Mouse (Mus musculus) megakaryocyte-erythroid progenitor cell, adult 5-6 weeks (primary cell): ENCODE measurements around the gene Mid1. TPM values are rescaled to one million over a fixed set of nuclear protein-coding genes. Genes with fewer than 3 reads are reported as not detected.
A peak's percentile ranks its signal among the peaks of the same experiment; 100 is the strongest.
"Not testable (repeated sequence)": the region's sequence is repeated elsewhere in the genome, so short reads cannot be mapped to it uniquely, and the experiment has no call there.

Experiments
- ATAC-seq: replicated peaks from 2 replicates; pipeline ENCODE4 v1.8.0; 2016; ENCODE audit warnings: mild to moderate bottlenecking, inconsistent platforms; ENCODE audit not compliant: severe bottlenecking, poor library complexity, low FRiP score, low TSS enrichment
- total RNA-seq, 2 experiments: library from RNA; stranded (forward) in 1 of 2; stranded (reverse) in 1 of 2; fragments of 200-1000, 215-1000 nt in 1 of 2; fragments of >200 nt in 1 of 2; fragmentation: Nextera tagmentation in 1 of 2; gene quantifications; 2 replicates each; pipeline ENCODE4 v1.2.3; 2014 to 2017

Mid1 gene
- total RNA-seq, 2 experiments from 2014 or later: 29.5 to 112 TPM

- ATAC-seq: not testable (repeated sequence)
These were observed 310.1 kb downstream of the Mid1 start for GRCm38 (mm10) chrX:169994866-169995711.

GRCm38 (mm10) chrX:169995909-169996521 lies 311.0 kb downstream of the Mid1 start:
- ATAC-seq: not testable (repeated sequence)

- ATAC-seq: peak; percentile 39
These were observed 311.9 kb downstream of the Mid1 start for GRCm38 (mm10) chrX:169996926-169997325.

GRCm38 (mm10) chrX:169997456-169997853 lies 312.5 kb downstream of the Mid1 start:
- ATAC-seq: not testable (repeated sequence)

GRCm38 (mm10) chrX:169997854-169998456 lies 313.0 kb downstream of the Mid1 start:
- ATAC-seq: peak; percentile 59

- ATAC-seq: not testable (repeated sequence)
These were observed 313.7 kb downstream of the Mid1 start for GRCm38 (mm10) chrX:169998559-169999219.

GRCm38 (mm10) chrX:169999226-169999883 lies 314.4 kb downstream of the Mid1 start:
- 0 out of 2 replicates have a peak, but pooled peaks have one; percentile 9 for ATAC-seq

- not testable (repeated sequence) for ATAC-seq
These were observed 315.1 kb downstream of the Mid1 start for GRCm38 (mm10) chrX:169999912-170000641.

- not testable (repeated sequence) for ATAC-seq
These were observed 315.8 kb downstream of the Mid1 start for GRCm38 (mm10) chrX:170000642-170001387.

GRCm38 (mm10) chrX:170001388-170001695 lies 316.3 kb downstream of the Mid1 start:
- ATAC-seq: not testable (repeated sequence)

GRCm38 (mm10) chrX:170002510-170003197 lies 317.7 kb downstream of the Mid1 start:
- 0 out of 2 replicates have a peak, but pooled peaks have one; percentile 28 for ATAC-seq

- not testable (repeated sequence) for ATAC-seq
These were observed 318.5 kb downstream of the Mid1 start for GRCm38 (mm10) chrX:170003536-170003935.

GRCm38 (mm10) chrX:170004236-170004635 lies 319.2 kb downstream of the Mid1 start:
- not testable (repeated sequence) for ATAC-seq

GRCm38 (mm10) chrX:170004793-170005192 lies 319.8 kb downstream of the Mid1 start:
- ATAC-seq: not testable (repeated sequence)

- ATAC-seq: not testable (repeated sequence)
These were observed 320.2 kb downstream of the Mid1 start for GRCm38 (mm10) chrX:170005194-170005593.

GRCm38 (mm10) chrX:170005695-170006297 lies 320.8 kb downstream of the Mid1 start:
- ATAC-seq: not testable (repeated sequence)

GRCm38 (mm10) chrX:170006694-170007247 lies 321.8 kb downstream of the Mid1 start:
- ATAC-seq: not testable (repeated sequence)
